Comparison of ENCODE assay signal across 9 mouse cellular contexts in the genomic region with DNA sequence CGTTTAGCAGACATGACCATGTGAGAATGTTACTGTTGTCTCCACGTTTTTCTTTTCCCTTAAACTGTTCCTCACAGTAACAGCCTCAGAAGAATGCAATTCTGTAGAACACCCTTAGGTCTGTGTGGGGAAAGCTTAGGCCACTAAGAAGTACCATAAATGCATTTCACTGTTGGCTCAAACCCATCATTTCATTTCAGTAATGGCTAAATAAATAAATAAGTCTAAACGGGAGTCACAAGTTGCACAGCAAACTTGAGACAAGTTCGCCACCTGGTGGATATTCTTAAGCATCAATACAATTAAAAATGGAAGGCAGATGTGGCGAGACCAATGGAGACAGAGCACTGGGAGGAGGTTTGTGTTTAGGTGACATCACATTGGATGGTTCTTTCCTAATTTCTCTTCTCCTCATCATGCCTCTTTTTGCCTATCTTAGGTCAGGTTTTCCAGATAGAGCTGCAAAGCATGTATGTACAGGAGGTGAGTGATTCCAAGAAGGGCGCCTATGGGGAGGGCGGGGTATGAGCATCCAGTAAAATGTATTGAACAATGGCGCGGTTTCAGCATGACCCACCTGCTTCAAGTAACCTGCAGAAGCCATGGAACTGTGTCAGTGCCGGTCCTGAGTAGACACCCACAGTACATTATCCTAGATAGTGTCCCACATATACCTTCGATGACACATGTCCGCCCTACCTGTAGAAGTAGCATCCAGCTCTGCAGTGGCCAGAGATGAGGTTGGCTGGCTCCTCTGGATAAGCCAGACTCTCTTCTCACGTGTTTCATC.
DNase-seq lines count a peak whose midpoint lies in the region; ATAC-seq and TF ChIP-seq lines count a peak whose summit lies in the region.
"Had no signal": no experiment of that assay in that cellular context is flagged by ENCODE, and none has a peak within 500 bp of the region (broad histone marks: within the 10 kb centered on the region; RNA-seq: fewer than 3 reads in every experiment).

No protein-coding gene starts in this region.

- ATAC-seq in cerebellum, adult (ENCODE audit: insufficient number of reproducible peaks, low FRiP score, low TSS enrichment), result peak; percentile 65
- peak; percentile 90 for ATAC-seq in megakaryocyte progenitor cell, adult 5-6 weeks (replicated peaks; ENCODE audit: poor library complexity)

- H3K4me1 ChIP-seq in thymus, adult 2 months (replicated peaks; ENCODE audit: control insufficient read depth, insufficient read depth, low read length), result no peaks in the 10 kb centered on the region
- H3K4me1 ChIP-seq: heart, embryonic 15.5 days had no signal

- H3K27me3 ChIP-seq in thymus, adult 2 months (ENCODE audit: control insufficient read depth, insufficient read depth, low read length), result no peaks in the 10 kb centered on the region
- H3K27me3 ChIP-seq: heart, embryonic 15.5 days had no signal

- no peak overlapping the region for H3K27ac ChIP-seq in thymus, adult 2 months (ENCODE audit: control insufficient read depth, insufficient read depth, low read length)
- H3K27ac ChIP-seq: heart, embryonic 15.5 days had no signal

- no peak for DNase-seq in cerebellum, adult 11 months
- DNase-seq in thymus, adult 2 months, result peak; percentile 14
- no peak for DNase-seq in thymus, adult 18-20 months
- DNase-seq in forelimb bud, embryonic 11.5 days (ENCODE audit: low read depth, low spot score), result peak; percentile 79
- DNase-seq in kidney, adult 8-10 months, result peak; percentile 21 to 28
- DNase-seq in thymus, postnatal 25 days, result peak; percentile 14

- no peak for TF ChIP-seq CTCF in thymus, adult 2 months (IDR thresholded peaks at IDR 0.05; ENCODE audit: borderline replicate concordance, control insufficient read depth, extremely low read depth, insufficient read depth, low read length, poor library complexity)

- 67% methylated on average over 13 of the region's 13 CpGs for WGBS in thymus, adult 2 months

- no peaks in the 10 kb centered on the region for H3K36me3 ChIP-seq in thymus, adult 2 months (ENCODE audit: control insufficient read depth, insufficient read depth, low read length)
- H3K36me3 ChIP-seq: heart, embryonic 15.5 days had no signal

- TF ChIP-seq POLR2A in thymus, adult 2 months (IDR thresholded peaks at IDR 0.05; ENCODE audit: control insufficient read depth, extremely low read depth, insufficient read depth, low read length, poor library complexity), result no peak

- no peak overlapping the region for H3K4me3 ChIP-seq in thymus, adult 2 months (ENCODE audit: control insufficient read depth, insufficient read depth, low read length)
- H3K4me3 ChIP-seq: heart, embryonic 15.5 days had no signal

Comparison
In these comparisons a context has a peak if more than half of its experiments do, and no peak if none do; other contexts are left out.
1. DNase-seq: peak in thymus, adult 2 months (single experiment), forelimb bud, embryonic 11.5 days (single experiment), kidney, adult 8-10 months (2 of 2) and thymus, postnatal 25 days (single experiment); none in cerebellum, adult 11 months (single experiment) and thymus, adult 18-20 months (0 of 2).